Mouse (Mus musculus) kidney, postnatal 0 days (tissue): ENCODE measurements around the gene Mical3. TPM values are rescaled to one million over a fixed set of nuclear protein-coding genes. Genes with fewer than 3 reads are reported as not detected.

ENCODE experiments used
- ATAC-seq: fragments of 200-750 bp; cut with Nextera tagmentation; replicated peaks from 2 replicates; pipeline ENCODE4 v1.8.0; 2017; ENCODE audit warnings: low read depth, moderate number of reproducible peaks, moderate TSS enrichment, moderate library complexity; ENCODE audit not compliant: low FRiP score
- DNase-seq: peaks from one replicate; pipeline ENCODE4 v3.0.0-alpha.2; 2016; ENCODE audit warnings: low spot score
- H3K27ac ChIP-seq: fragments of 300-500 bp; sonication (generic); 2 replicates; pipeline ENCODE4 v1.5.1; 2014; ENCODE audit warnings: mild to moderate bottlenecking
- H3K27me3 ChIP-seq: fragments of 300-500 bp; sonication (generic); 2 replicates; pipeline ENCODE4 v1.6.1; 2014; ENCODE audit warnings: low read length, mixed read lengths; ENCODE audit not compliant: insufficient read depth
- H3K36me3 ChIP-seq: fragments of 300-500 bp; sonication (generic); 2 replicates; pipeline ENCODE4 v1.6.1; 2014; ENCODE audit warnings: low read length, mixed read lengths; ENCODE audit not compliant: insufficient read depth
- H3K4me1 ChIP-seq: fragments of 300-500 bp; sonication (generic); replicated peaks from 2 replicates; pipeline ENCODE4 v1.6.1; 2014; ENCODE audit warnings: antibody characterized with exemption, low read length, mixed read lengths; ENCODE audit not compliant: insufficient read depth
- H3K4me2 ChIP-seq: fragments of 300-500 bp; sonication (generic); 2 replicates; pipeline ENCODE4 v1.6.1; 2014; ENCODE audit warnings: mild to moderate bottlenecking, low read length, moderate library complexity, mixed read lengths
- H3K4me3 ChIP-seq: fragments of 300-500 bp; sonication (generic); replicated peaks from 2 replicates; pipeline ENCODE4 v1.5.1; 2014; ENCODE audit warnings: low read depth, low read length
- H3K9ac ChIP-seq: fragments of 300-500 bp; sonication (generic); 2 replicates; pipeline ENCODE4 v1.6.1; 2014; ENCODE audit warnings: low read depth, low read length
- H3K9me3 ChIP-seq: fragments of 300-500 bp; sonication (generic); replicated peaks from 2 replicates; pipeline ENCODE4 v1.6.1; 2016; ENCODE audit warnings: low read length, inconsistent platforms, mixed read lengths
- CTCF ChIP-seq: IDR thresholded peaks from 2 replicates; pipeline ENCODE4 v1.5.1; 2016; ENCODE audit warnings: antibody characterized with exemption, low read depth, mild to moderate bottlenecking, moderate library complexity
- WGBS: fragments of 180-500 bp; shearing (Covaris S2); extraction: QIAGEN DNeasy Blood & Tissue Kit; methylation state at CpG from one replicate; pipeline ENCODE4 v1.1.7; 2014; 5-methylcytosine and 5-hydroxymethylcytosine counted together
- polyA plus RNA-seq: library from polyadenylated mRNA; unstranded; fragments of >200 nt; fragmentation: Nextera tagmentation; extraction: Ambion mirVana; gene quantifications from 2 replicates; pipeline ENCODE4 v1.2.1, GENCODE M21; 2015

Gene Mical3
- polyA plus RNA-seq, 1 experiment from 2014 or later: 6.0 TPM

- 87% methylated on average over 6 of the region's 6 CpGs for WGBS
- ATAC-seq: no peak
- Histone ChIP-seq H3K9me3 (no peaks in the 10 kb centered on the region), H3K4me2 (no peak overlapping the region), H3K36me3 (0 out of 2 replicates have a peak, but pooled peaks cover 17% of the 10 kb centered on the region), H3K4me1 (no peaks in the 10 kb centered on the region), H3K9ac (no peak overlapping the region), H3K27me3 (no peaks in the 10 kb centered on the region), H3K27ac (no peak overlapping the region), H3K4me3 (no peak overlapping the region)
- no peak for DNase-seq
- TF ChIP-seq CTCF: no peak
Measured at GRCm38 (mm10) chr6:120951311-120951710, 179.5 kb downstream of the Mical3 start.

- ATAC-seq: no peak
- Histone ChIP-seq H3K27me3 (no peaks in the 10 kb centered on the region), H3K4me1 (no peaks in the 10 kb centered on the region), H3K9me3 (no peaks in the 10 kb centered on the region), H3K4me3 (no peak overlapping the region), H3K4me2 (no peak overlapping the region), H3K27ac (no peak overlapping the region), H3K36me3 (0 out of 2 replicates have a peak, but pooled peaks cover 11% of the 10 kb centered on the region), H3K9ac (no peak overlapping the region)
- DNase-seq: no peak
- WGBS: 89% methylated on average over 9 of the region's 9 CpGs
- TF ChIP-seq CTCF: no peak
Measured at GRCm38 (mm10) chr6:120945510-120945909, 185.3 kb downstream of the Mical3 start.

- H3K9ac ChIP-seq: no peak overlapping the region
- DNase-seq (no peak), ATAC-seq (no peak)
- WGBS: 85% methylated on average over 5 of the region's 5 CpGs
- H3K36me3 ChIP-seq: 0 out of 2 replicates have a peak, but pooled peaks cover 4% of the 10 kb centered on the region
- H3K4me3 ChIP-seq: no peak overlapping the region
- no peaks in the 10 kb centered on the region for H3K9me3 ChIP-seq
- no peak for TF ChIP-seq CTCF
- H3K27me3 ChIP-seq: no peaks in the 10 kb centered on the region
- H3K4me1 ChIP-seq: no peaks in the 10 kb centered on the region
- H3K4me2 ChIP-seq: no peak overlapping the region
- no peak overlapping the region for H3K27ac ChIP-seq
Measured at GRCm38 (mm10) chr6:120943964-120944363, 186.8 kb downstream of the Mical3 start.

GRCm38 (mm10) chr6:120943551-120943950 lies 187.2 kb downstream of the Mical3 start:
- ATAC-seq (no peak), DNase-seq (no peak)
- no peak overlapping the region for H3K9ac ChIP-seq
- no peaks in the 10 kb centered on the region for H3K4me1 ChIP-seq
- H3K4me2 ChIP-seq: no peak overlapping the region
- no peak overlapping the region for H3K27ac ChIP-seq
- H3K9me3 ChIP-seq: no peaks in the 10 kb centered on the region
- no peaks in the 10 kb centered on the region for H3K27me3 ChIP-seq
- no peak for TF ChIP-seq CTCF
- 0 out of 2 replicates have a peak, but pooled peaks cover 4% of the 10 kb centered on the region for H3K36me3 ChIP-seq
- WGBS: 69% methylated on average over 10 of the region's 10 CpGs
- no peak overlapping the region for H3K4me3 ChIP-seq

GRCm38 (mm10) chr6:120943079-120943478 lies 187.7 kb downstream of the Mical3 start:
- WGBS: 76% methylated on average over 2 of the region's 2 CpGs
- Histone ChIP-seq H3K36me3 (0 out of 2 replicates have a peak, but pooled peaks cover 4% of the 10 kb centered on the region), H3K4me1 (no peaks in the 10 kb centered on the region), H3K4me3 (no peak overlapping the region), H3K27ac (no peak overlapping the region), H3K27me3 (no peaks in the 10 kb centered on the region), H3K9ac (no peak overlapping the region), H3K9me3 (no peaks in the 10 kb centered on the region), H3K4me2 (no peak overlapping the region)
- ATAC-seq (no peak), DNase-seq (no peak)
- no peak for TF ChIP-seq CTCF

- Histone ChIP-seq H3K9me3 (no peaks in the 10 kb centered on the region), H3K4me1 (no peaks in the 10 kb centered on the region), H3K27ac (no peak overlapping the region), H3K4me2 (no peak overlapping the region), H3K4me3 (no peak overlapping the region), H3K36me3 (0 out of 2 replicates have a peak, but pooled peaks cover 4% of the 10 kb centered on the region), H3K27me3 (no peaks in the 10 kb centered on the region), H3K9ac (no peak overlapping the region)
- DNase-seq: no peak
- ATAC-seq: peak; percentile 18
- 88% methylated on average over 13 of the region's 13 CpGs for WGBS
- no peak for TF ChIP-seq CTCF
Measured at GRCm38 (mm10) chr6:120941575-120941974, 189.2 kb downstream of the Mical3 start.

- Histone ChIP-seq H3K27ac (no peak overlapping the region), H3K27me3 (no peaks in the 10 kb centered on the region), H3K4me1 (no peaks in the 10 kb centered on the region), H3K36me3 (0 out of 2 replicates have a peak, but pooled peaks cover 4% of the 10 kb centered on the region), H3K4me2 (no peak overlapping the region), H3K4me3 (no peak overlapping the region), H3K9me3 (no peaks in the 10 kb centered on the region), H3K9ac (no peak overlapping the region)
- TF ChIP-seq CTCF: no peak
- 69% methylated on average over 7 of the region's 7 CpGs for WGBS
- no peak for DNase-seq
- ATAC-seq: peak; percentile 73
Measured at GRCm38 (mm10) chr6:120941084-120941481, 189.7 kb downstream of the Mical3 start.
